Mouse (Mus musculus): Measurements from ENCODE around the gene Il9r. TPM values are rescaled to one million over a fixed set of nuclear protein-coding genes. Genes with fewer than 3 reads are reported as not detected.

Gene Il9r
- polyA plus RNA-seq (2016; fragmentation: Nextera tagmentation; extraction: Ambion mirVana) = not detected in 2 replicates

DNA sequence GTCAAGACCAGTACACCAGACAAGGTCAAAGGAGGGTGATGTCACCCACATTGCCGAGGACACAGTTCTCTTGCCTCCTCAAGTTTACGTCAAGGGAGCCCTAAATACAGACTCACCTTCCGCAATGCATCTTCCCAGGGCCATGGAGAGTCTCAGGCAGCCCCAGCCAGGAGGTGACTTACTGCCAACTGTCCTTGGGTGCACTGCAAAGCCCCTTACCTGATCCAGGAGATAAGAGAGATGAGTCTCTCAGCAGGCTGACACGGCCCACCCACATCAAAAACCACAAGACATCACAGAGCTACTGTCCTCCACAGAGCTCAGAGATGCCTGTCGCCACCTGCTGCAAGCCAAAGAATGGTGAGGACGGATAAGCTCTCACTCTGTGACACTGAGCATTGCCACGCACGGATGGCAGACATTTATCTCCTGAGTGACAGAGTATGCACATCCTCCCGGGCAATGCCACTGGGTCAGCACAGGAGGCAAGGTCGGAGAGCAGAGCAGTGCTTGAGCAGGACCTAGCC lies at the start of gene Il9r:
Gene Il9r (minus strand): TSS at position 205 of the 527 bp plus-strand sequence.
- H3K27ac ChIP-seq = no peak within 1 kb of the TSS
- WGBS = 78% methylated on average over 10 of the region's 10 CpGs
- H3K9me3 ChIP-seq = no peaks in the 10 kb centered on the region
- no peak within 1 kb of the TSS for H3K4me3 ChIP-seq (replicated peaks)
- no peaks in the 10 kb centered on the region for H3K36me3 ChIP-seq (replicated peaks)
- peaks cover 6% of the 10 kb centered on the region; the same call in 1 of the 2 replicates for H3K27me3 ChIP-seq
- ATAC-seq (ENCODE audit: low FRiP score) = no peak
- peaks cover 11% of the 10 kb centered on the region for H3K4me1 ChIP-seq
- no peak within 1 kb of the TSS for H3K4me2 ChIP-seq
- H3K9ac ChIP-seq = no peak within 1 kb of the TSS

GRCm38 (mm10) chr11:32248350-32248749 lies 48.3 kb upstream of the Il9r start:
- no peak for ATAC-seq (ENCODE audit: low FRiP score)
- no peaks in the 10 kb centered on the region for H3K27me3 ChIP-seq

GRCm38 (mm10) chr11:32247068-32247467 lies 47.0 kb upstream of the Il9r start:
- no peak overlapping the region for H3K9ac ChIP-seq
- ATAC-seq (ENCODE audit: low FRiP score) = no peak
- H3K4me3 ChIP-seq (replicated peaks) = no peak overlapping the region
- H3K27ac ChIP-seq = no peak overlapping the region
- no peaks in the 10 kb centered on the region for H3K4me1 ChIP-seq
- peaks cover 72% of the 10 kb centered on the region for H3K36me3 ChIP-seq (replicated peaks)
- no peak overlapping the region for H3K4me2 ChIP-seq
- no peaks in the 10 kb centered on the region for H3K27me3 ChIP-seq
- H3K9me3 ChIP-seq = no peaks in the 10 kb centered on the region

More at GRCm38 (mm10) chr11:32248350-32248749, 48.3 kb upstream of the Il9r start:
- Histone ChIP-seq H3K4me2 (no peak overlapping the region), H3K4me1 (no peaks in the 10 kb centered on the region), H3K4me3 (replicated peaks) (no peak overlapping the region), H3K9ac (no peak overlapping the region), H3K36me3 (replicated peaks) (peaks cover 78% of the 10 kb centered on the region), H3K27ac (no peak overlapping the region), H3K9me3 (no peaks in the 10 kb centered on the region)
- WGBS = 91% methylated on average over 3 of the region's 3 CpGs

DNA sequence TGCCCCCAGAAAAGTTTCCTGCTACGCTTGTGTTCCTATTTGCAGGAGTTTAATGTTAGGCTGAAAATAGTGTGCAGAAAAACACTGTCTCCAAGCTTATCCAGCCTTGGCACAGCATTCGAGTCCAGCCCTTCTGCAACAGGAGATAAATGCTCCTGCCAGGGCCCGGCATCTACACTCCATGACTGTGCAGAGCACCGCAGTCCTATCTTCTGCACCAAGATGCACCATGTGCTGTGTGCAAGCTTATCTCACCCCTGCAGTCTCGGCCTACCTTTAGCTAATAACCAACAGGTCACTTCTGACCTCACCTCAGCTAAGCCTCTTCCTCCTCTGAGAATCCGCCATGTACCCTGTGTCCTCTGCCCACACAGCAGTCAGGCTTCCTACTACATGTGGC lies 45.5 kb upstream of the Il9r start:
- Histone ChIP-seq H3K27ac (no peak overlapping the region), H3K9me3 (no peaks in the 10 kb centered on the region), H3K4me1 (no peaks in the 10 kb centered on the region), H3K4me2 (no peak overlapping the region), H3K4me3 (replicated peaks) (no peak overlapping the region), H3K36me3 (replicated peaks) (peaks cover 73% of the 10 kb centered on the region), H3K27me3 (no peaks in the 10 kb centered on the region), H3K9ac (no peak overlapping the region)
- 93% methylated on average over 6 of the region's 6 CpGs for WGBS
- ATAC-seq (ENCODE audit: low FRiP score) = no peak

DNA sequence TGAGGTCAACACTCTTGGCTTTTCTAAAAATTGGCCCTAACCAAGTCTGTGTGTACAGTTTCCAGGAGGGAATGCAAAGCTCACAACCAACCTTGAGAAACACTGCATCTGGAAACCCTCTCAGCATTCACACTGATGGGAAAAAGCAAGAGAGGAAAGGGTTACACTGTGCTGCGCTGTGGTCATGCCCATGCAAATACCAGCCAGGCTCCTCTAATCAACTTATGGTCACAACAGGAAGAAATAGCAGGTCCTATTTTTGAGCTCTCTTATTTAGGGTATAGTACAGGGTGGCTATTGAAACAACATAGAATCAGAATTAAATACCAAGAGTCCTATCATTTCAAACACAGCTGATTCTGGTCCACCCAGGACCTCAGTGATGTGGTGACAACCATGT lies 44.5 kb upstream of the Il9r start:
- Histone ChIP-seq H3K27me3 (no peaks in the 10 kb centered on the region), H3K4me3 (replicated peaks) (no peak overlapping the region), H3K4me1 (no peaks in the 10 kb centered on the region), H3K9me3 (no peaks in the 10 kb centered on the region), H3K27ac (no peak overlapping the region), H3K36me3 (replicated peaks) (peaks cover 73% of the 10 kb centered on the region), H3K9ac (no peak overlapping the region), H3K4me2 (no peak overlapping the region)
- 97% methylated on average over 1 of the region's 1 CpGs for WGBS
- ATAC-seq (ENCODE audit: low FRiP score) = no peak

- ATAC-seq (ENCODE audit: low FRiP score) = no peak
- H3K27ac ChIP-seq = no peak overlapping the region
- WGBS = 96% methylated on average over 3 of the region's 3 CpGs
These were observed 44.0 kb upstream of the Il9r start for GRCm38 (mm10) chr11:32244064-32244463.

DNA sequence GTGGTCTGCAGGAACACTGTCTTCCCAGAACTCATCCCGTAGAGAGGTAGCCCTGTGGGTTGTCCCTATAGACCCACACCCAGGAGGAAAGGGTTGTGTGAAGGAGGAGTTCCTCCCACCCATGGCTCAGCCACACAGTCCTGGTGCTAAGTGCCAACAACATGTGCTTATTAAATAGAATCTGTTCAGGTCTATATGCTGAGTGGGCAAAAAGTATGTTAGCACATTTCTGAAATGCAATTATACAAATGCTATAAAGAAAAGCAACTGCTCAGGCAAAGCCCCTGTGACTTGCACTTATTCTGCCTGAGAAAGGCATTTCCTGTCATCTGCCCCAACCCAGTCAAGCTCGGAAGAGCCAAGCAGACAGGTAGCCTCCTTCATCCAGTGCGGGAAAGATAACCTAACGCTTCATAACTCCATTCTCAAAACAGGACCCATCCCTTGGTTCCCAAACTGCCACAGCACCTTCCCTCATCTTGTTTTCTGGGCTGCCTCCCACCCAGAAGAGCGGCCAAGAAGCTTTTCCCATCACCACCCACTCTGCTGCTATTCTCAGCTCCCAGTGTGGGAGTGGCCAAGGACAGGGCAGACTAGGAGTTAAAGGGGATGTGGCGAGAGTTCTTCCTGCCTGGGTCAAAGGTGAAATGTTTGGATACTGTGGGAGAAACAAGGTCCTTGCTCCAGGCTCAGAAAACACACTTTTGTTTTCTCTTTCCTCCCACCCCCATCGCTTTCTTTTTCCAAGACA lies 43.3 kb upstream of the Il9r start:
- Histone ChIP-seq H3K9me3 (no peaks in the 10 kb centered on the region), H3K4me2 (no peak overlapping the region), H3K36me3 (replicated peaks) (peaks cover 75% of the 10 kb centered on the region), H3K4me3 (replicated peaks) (no peak overlapping the region), H3K4me1 (no peaks in the 10 kb centered on the region), H3K9ac (no peak overlapping the region), H3K27me3 (no peaks in the 10 kb centered on the region), H3K27ac (peak overlapping the region; percentile 2; the same call in 1 of the 2 replicates)
- no peak for ATAC-seq (ENCODE audit: low FRiP score)
- WGBS = 81% methylated on average over 7 of the region's 7 CpGs

More at GRCm38 (mm10) chr11:32244064-32244463, 44.0 kb upstream of the Il9r start:
- Histone ChIP-seq H3K27me3 (no peaks in the 10 kb centered on the region), H3K4me3 (replicated peaks) (no peak overlapping the region), H3K4me1 (no peaks in the 10 kb centered on the region), H3K36me3 (replicated peaks) (peaks cover 72% of the 10 kb centered on the region), H3K9me3 (no peaks in the 10 kb centered on the region), H3K9ac (no peak overlapping the region), H3K4me2 (no peak overlapping the region)

DNA sequence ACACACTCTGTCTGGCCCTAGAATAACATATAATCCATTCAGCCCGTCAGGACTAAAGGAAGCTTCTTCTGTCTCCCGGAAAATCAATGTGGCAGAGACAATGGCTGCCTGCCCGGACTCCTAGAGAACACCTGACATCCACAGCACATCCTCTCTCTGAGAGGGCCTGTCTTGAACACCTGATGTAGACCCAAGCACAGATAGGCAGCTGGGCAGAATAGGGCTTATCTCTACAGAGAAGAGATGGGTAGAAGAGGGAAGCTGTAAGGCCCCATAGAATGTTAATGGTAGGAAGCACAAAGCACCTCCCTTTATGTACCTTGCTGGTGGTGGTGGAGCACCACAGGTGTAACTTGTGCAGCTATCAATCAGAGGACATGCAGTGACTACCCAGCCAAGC lies 42.1 kb upstream of the Il9r start:
- H3K4me2 ChIP-seq = no peak overlapping the region
- no peaks in the 10 kb centered on the region for H3K9me3 ChIP-seq
- no peak overlapping the region for H3K27ac ChIP-seq
- 91% methylated on average over 3 of the region's 3 CpGs for WGBS
- H3K27me3 ChIP-seq = no peaks in the 10 kb centered on the region
- peaks cover 66% of the 10 kb centered on the region for H3K36me3 ChIP-seq (replicated peaks)
- H3K9ac ChIP-seq = no peak overlapping the region
- no peak for ATAC-seq (ENCODE audit: low FRiP score)
- H3K4me3 ChIP-seq (replicated peaks) = no peak overlapping the region
- no peaks in the 10 kb centered on the region for H3K4me1 ChIP-seq

DNA sequence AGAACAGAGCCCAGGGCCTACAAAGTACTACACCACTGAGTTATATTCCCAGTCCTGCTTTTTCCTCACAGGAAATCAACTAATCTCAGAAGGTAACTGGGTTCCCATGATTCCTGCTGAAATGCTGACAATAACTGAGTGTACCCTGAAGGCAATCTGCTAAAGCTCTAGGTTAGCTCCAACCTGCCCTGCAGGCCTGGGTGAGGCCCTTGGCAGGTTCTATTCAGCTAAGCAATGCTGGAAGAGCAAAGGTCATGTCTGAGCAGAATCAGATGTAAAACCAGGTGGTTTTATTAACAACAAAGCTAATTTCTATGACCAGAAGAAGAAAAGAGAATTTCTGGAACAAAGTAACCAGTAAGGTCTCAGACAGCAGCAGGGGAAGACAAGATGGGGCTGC lies 41.3 kb upstream of the Il9r start:
- Histone ChIP-seq H3K4me2 (no peak overlapping the region), H3K9me3 (no peaks in the 10 kb centered on the region), H3K4me3 (replicated peaks) (no peak overlapping the region), H3K27me3 (no peaks in the 10 kb centered on the region), H3K36me3 (replicated peaks) (peaks cover 64% of the 10 kb centered on the region), H3K9ac (no peak overlapping the region), H3K27ac (no peak overlapping the region), H3K4me1 (peaks cover 1% of the 10 kb centered on the region; the same call in 1 of the 2 replicates)
- ATAC-seq (ENCODE audit: low FRiP score) = no peak

- Histone ChIP-seq H3K9ac (no peak overlapping the region), H3K36me3 (replicated peaks) (peaks cover 63% of the 10 kb centered on the region), H3K4me3 (replicated peaks) (no peak overlapping the region), H3K27me3 (no peaks in the 10 kb centered on the region), H3K9me3 (no peaks in the 10 kb centered on the region), H3K4me1 (peaks cover 7% of the 10 kb centered on the region; the same call in 1 of the 2 replicates), H3K27ac (no peak overlapping the region), H3K4me2 (no peak overlapping the region)
- peak; percentile 59; the same call in 1 of the 2 replicates for ATAC-seq (ENCODE audit: low FRiP score)
- 71% methylated on average over 5 of the region's 5 CpGs for WGBS
These were observed 38.2 kb upstream of the Il9r start for GRCm38 (mm10) chr11:32238093-32238860.

DNA sequence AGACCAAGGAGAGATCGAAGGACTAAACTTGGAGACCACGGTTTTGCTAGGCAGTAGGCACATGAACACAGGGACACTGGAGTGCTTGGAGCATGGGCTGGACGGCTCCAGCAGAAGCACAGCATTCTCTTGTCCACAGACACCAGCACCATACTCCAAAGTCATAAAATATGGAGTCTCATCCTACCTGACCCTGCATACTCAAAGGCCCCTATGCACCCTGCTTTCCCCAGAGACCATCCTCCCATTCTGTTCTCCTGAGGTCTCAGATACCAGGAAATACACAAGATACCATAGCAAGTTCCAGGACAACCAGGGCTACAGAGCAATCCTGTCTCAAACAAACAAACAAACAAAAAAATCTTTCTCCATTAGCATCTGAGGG lies 37.3 kb upstream of the Il9r start:
- peaks cover 69% of the 10 kb centered on the region for H3K36me3 ChIP-seq (replicated peaks)
- peaks cover 7% of the 10 kb centered on the region; the same call in 1 of the 2 replicates for H3K4me1 ChIP-seq
- H3K9me3 ChIP-seq = no peaks in the 10 kb centered on the region
- no peak overlapping the region for H3K27ac ChIP-seq
- H3K4me2 ChIP-seq = no peak overlapping the region
- no peak overlapping the region for H3K4me3 ChIP-seq (replicated peaks)
- no peak for ATAC-seq (ENCODE audit: low FRiP score)
- WGBS = 91% methylated on average over 3 of the region's 3 CpGs
- no peak overlapping the region for H3K9ac ChIP-seq
- no peaks in the 10 kb centered on the region for H3K27me3 ChIP-seq

- Histone ChIP-seq H3K9ac (no peak overlapping the region), H3K36me3 (replicated peaks) (peaks cover 70% of the 10 kb centered on the region)
- WGBS = 61% methylated on average over 9 of the region's 9 CpGs
These were observed 36.8 kb upstream of the Il9r start for GRCm38 (mm10) chr11:32236712-32237410.

More at GRCm38 (mm10) chr11:32236712-32237410, 36.8 kb upstream of the Il9r start:
- ATAC-seq (ENCODE audit: low FRiP score) = no peak
- Histone ChIP-seq H3K4me1 (peaks cover 7% of the 10 kb centered on the region; the same call in 1 of the 2 replicates), H3K27ac (no peak overlapping the region), H3K9me3 (no peaks in the 10 kb centered on the region), H3K4me2 (no peak overlapping the region), H3K27me3 (no peaks in the 10 kb centered on the region), H3K4me3 (replicated peaks) (no peak overlapping the region)
